29 mouse cellular contexts compared by ENCODE assay signal in genomic region chr11:72541928-72542327, GRCm38 (mm10). TPM values are rescaled to one million over a fixed set of nuclear protein-coding genes. Genes with fewer than 3 reads are reported as not detected.
DNase-seq lines count a peak whose midpoint lies in the region; ATAC-seq and TF ChIP-seq lines count a peak whose summit lies in the region.
"Had no signal": no experiment of that assay in that cellular context is flagged by ENCODE, and none has a peak within 500 bp of the region (broad histone marks: within the 10 kb centered on the region; RNA-seq: fewer than 3 reads in every experiment).

No protein-coding gene starts in this region.

- no peaks in the 10 kb centered on the region for H3K36me3 ChIP-seq in CH12.LX (replicated peaks in 1 of 2; ENCODE audit: control insufficient read depth in 1 of 2, insufficient read depth in 1 of 2, low read length in 1 of 2)
- H3K36me3 ChIP-seq in ES-E14 (ENCODE audit: control insufficient read depth, insufficient read depth, low read length, poor library complexity, severe bottlenecking): no peaks in the 10 kb centered on the region
- H3K36me3 ChIP-seq in hindbrain, embryonic 16.5 days (ENCODE audit: control insufficient read depth, insufficient read depth, low read length): no peaks in the 10 kb centered on the region
- no peaks in the 10 kb centered on the region for H3K36me3 ChIP-seq in stomach, postnatal 0 days (ENCODE audit: control insufficient read depth, insufficient read depth, low read length)
- H3K36me3 ChIP-seq: embryonic facial prominence, embryonic 10.5 days; embryonic facial prominence, embryonic 13.5 days; forebrain, embryonic 12.5 days; forebrain, embryonic 15.5 days; heart, embryonic 10.5 days; heart, embryonic 13.5 days had no signal

- H3K4me2 ChIP-seq in CH12.LX (ENCODE audit: insufficient read depth, low read depth, poor library complexity, severe bottlenecking): no peak overlapping the region
- no peak overlapping the region for H3K4me2 ChIP-seq in hindbrain, embryonic 16.5 days (ENCODE audit: low read length)
- H3K4me2 ChIP-seq in stomach, postnatal 0 days (replicated peaks; ENCODE audit: low read depth): no peak overlapping the region
- H3K4me2 ChIP-seq: embryonic facial prominence, embryonic 13.5 days; forebrain, embryonic 12.5 days; forebrain, embryonic 15.5 days; heart, embryonic 13.5 days; hindbrain, embryonic 14.5 days had no signal

- H3K9ac ChIP-seq in CH12.LX (ENCODE audit: insufficient read depth, low read depth) (no peak overlapping the region), ES-E14 (ENCODE audit: insufficient read depth, low read depth, low read length, poor library complexity, severe bottlenecking) (no peak overlapping the region)
- H3K9ac ChIP-seq in hindbrain, embryonic 16.5 days (ENCODE audit: low read depth, low read length): no peak overlapping the region
- no peak overlapping the region for H3K9ac ChIP-seq in stomach, postnatal 0 days (ENCODE audit: low read length)
- H3K9ac ChIP-seq: embryonic facial prominence, embryonic 13.5 days; forebrain, embryonic 12.5 days; forebrain, embryonic 15.5 days; heart, embryonic 13.5 days; hindbrain, embryonic 14.5 days had no signal

- in situ Hi-C loops in CH12.LX (cut with MboI; ENCODE audit: low pct_ligation_motif_present, low pct_unique_long_range_greater_than_20kb, low sequenced_read_pairs): loop anchor here (5.0 to 25.0 kb wide), 3 partner anchors 105 to 330 kb away; partner anchors contain the start of genes 4933427D14Rik, Ggt6, Gm43951 and Med31
- in situ Hi-C loops in ES-E14 (cut with MboI; ENCODE audit: low sequenced_read_pairs in 2 of 2, unreplicated experiment in 2 of 2): no loop called here

- TF ChIP-seq POLR2A in CH12.LX (IDR thresholded peaks at IDR 0.05; ENCODE audit: low read depth, low read length): no peak

- H3K4me3 ChIP-seq in CH12.LX (replicated peaks in 1 of 3; ENCODE audit: low read depth in 2 of 3, low read length in 2 of 3, poor library complexity in 1 of 3): no peak overlapping the region
- H3K4me3 ChIP-seq in ES-E14 (ENCODE audit: insufficient read depth in 1 of 2, low read depth in 1 of 2, low read length in 2 of 2, poor library complexity in 1 of 2, severe bottlenecking in 1 of 2): peak overlapping the region in 1 of 2 experiments; percentile 17; a peak in 1 of 4 replicates
- no peak overlapping the region for H3K4me3 ChIP-seq in hindbrain, embryonic 16.5 days (ENCODE audit: low read length)
- H3K4me3 ChIP-seq in stomach, postnatal 0 days (ENCODE audit: low read depth, low read length): no peak overlapping the region
- H3K4me3 ChIP-seq: embryonic facial prominence, embryonic 10.5 days; embryonic facial prominence, embryonic 13.5 days; erythroblast, embryonic 14.5 days; forebrain, embryonic 12.5 days; forebrain, embryonic 15.5 days; heart, embryonic 10.5 days; heart, embryonic 13.5 days had no signal

- no peaks in the 10 kb centered on the region for H3K79me2 ChIP-seq in CH12.LX (replicated peaks; ENCODE audit: control insufficient read depth, extremely low read depth, insufficient read depth, poor library complexity, severe bottlenecking)

- H3K9me3 ChIP-seq in CH12.LX (replicated peaks; ENCODE audit: low read length) (no peaks in the 10 kb centered on the region), ES-E14 (ENCODE audit: control insufficient read depth, insufficient read depth, low read depth, low read length) (no peaks in the 10 kb centered on the region)
- H3K9me3 ChIP-seq in hindbrain, embryonic 16.5 days (ENCODE audit: control insufficient read depth, low read length): no peaks in the 10 kb centered on the region
- no peaks in the 10 kb centered on the region for H3K9me3 ChIP-seq in stomach, postnatal 0 days (ENCODE audit: control insufficient read depth, low read length)
- H3K9me3 ChIP-seq: embryonic facial prominence, embryonic 10.5 days; embryonic facial prominence, embryonic 13.5 days; forebrain, embryonic 12.5 days; forebrain, embryonic 15.5 days; heart, embryonic 10.5 days; heart, embryonic 13.5 days had no signal

- DNase-seq in heart, adult 11 months: peak; percentile 86
- no peak for DNase-seq in heart, adult 9 months (ENCODE audit: low spot score in 2 of 2)
- no peak for DNase-seq in CH12.LX (ENCODE audit: extremely low read depth)
- peak; percentile 75 for DNase-seq in ES-E14 (ENCODE audit: low read depth, low spot score)
- DNase-seq in adipocyte (ENCODE audit: low spot score): peak; percentile 49
- DNase-seq in stomach, postnatal 0 days (ENCODE audit: low spot score): no peak
- DNase-seq: adrenal gland, postnatal 25 days; cerebellum, adult 11 months; cerebellum, adult 2 months; cerebellum, postnatal 10 days; cerebellum, postnatal 36 days; embryo, embryonic 11 days; gastrocnemius, postnatal 25 days; heart, adult 18-20 months; heart, postnatal 14 days; heart, postnatal 4 days; kidney, adult 2 months had no signal

- no peak for TF ChIP-seq RAD21 in CH12.LX (IDR thresholded peaks at IDR 0.05; ENCODE audit: low read depth, low read length)

- H3K27me3 ChIP-seq in CH12.LX (replicated peaks): no peaks in the 10 kb centered on the region
- H3K27me3 ChIP-seq in hindbrain, embryonic 16.5 days (replicated peaks; ENCODE audit: control insufficient read depth, insufficient read depth, low read length): no peaks in the 10 kb centered on the region
- no peaks in the 10 kb centered on the region for H3K27me3 ChIP-seq in stomach, postnatal 0 days (ENCODE audit: control insufficient read depth, insufficient read depth, low read length)
- H3K27me3 ChIP-seq: embryonic facial prominence, embryonic 13.5 days; forebrain, embryonic 12.5 days; forebrain, embryonic 15.5 days; heart, embryonic 13.5 days had no signal

- H3K27ac ChIP-seq in CH12.LX (ENCODE audit: insufficient read depth, low read depth) (no peak overlapping the region), ES-E14 (ENCODE audit: insufficient read depth, low read depth, low read length, poor library complexity, severe bottlenecking) (no peak overlapping the region)
- no peak overlapping the region for H3K27ac ChIP-seq in hindbrain, embryonic 16.5 days (ENCODE audit: low read depth, low read length)
- H3K27ac ChIP-seq in stomach, postnatal 0 days (replicated peaks): no peak overlapping the region
- H3K27ac ChIP-seq: embryonic facial prominence, embryonic 10.5 days; embryonic facial prominence, embryonic 13.5 days; forebrain, embryonic 12.5 days; forebrain, embryonic 15.5 days; heart, embryonic 10.5 days; heart, embryonic 13.5 days; hindbrain, embryonic 14.5 days had no signal

- dilution Hi-C loops in CH12.LX (cut with MboI; ENCODE audit: extremely low pct_ligation_motif_present, extremely low pct_unique_long_range_greater_than_20kb, low sequenced_read_pairs): no loop called here

- 60% methylated on average over 10 of the region's 10 CpGs for WGBS in hindbrain, embryonic 16.5 days
- WGBS in stomach, postnatal 0 days: 49% methylated on average over 10 of the region's 10 CpGs

- TF ChIP-seq EP300 in CH12.LX (IDR thresholded peaks at IDR 0.05; ENCODE audit: low read length): no peak
- no peak for TF ChIP-seq EP300 in stomach, postnatal 0 days (optimal IDR thresholded peaks at IDR 0.05)

- no peak for TF ChIP-seq CTCF in CH12.LX (conservative IDR thresholded peaks at IDR 0.05 in 1 of 2, IDR thresholded peaks at IDR 0.05 in 1 of 2; ENCODE audit: low read depth in 2 of 2, low read length in 2 of 2)
- TF ChIP-seq CTCF in stomach, postnatal 0 days (IDR thresholded peaks at IDR 0.05; ENCODE audit: low read depth): no peak

- no peak for ATAC-seq in hindbrain, embryonic 16.5 days
- ATAC-seq in activated CD4-positive, CD25-positive, alpha-beta regulatory T cell, adult 4 months: no peak
- ATAC-seq in stomach, postnatal 0 days (ENCODE audit: low FRiP score, low TSS enrichment): no peak
- ATAC-seq: forebrain, embryonic 15.5 days; intestine, postnatal 0 days had no signal

- H3K4me1 ChIP-seq in CH12.LX (ENCODE audit: control insufficient read depth in 1 of 2, insufficient read depth in 2 of 2) (peaks cover 21 to 37% of the 10 kb centered on the region in 2 experiments), ES-E14 (ENCODE audit: control insufficient read depth in 2 of 2, insufficient read depth in 2 of 2, low read length in 2 of 2, poor library complexity in 1 of 2) (peaks cover 7 to 14% of the 10 kb centered on the region in 2 experiments; a peak in 3 of 4 replicates)
- no peaks in the 10 kb centered on the region for H3K4me1 ChIP-seq in hindbrain, embryonic 16.5 days (ENCODE audit: control insufficient read depth, insufficient read depth, low read depth, low read length)
- H3K4me1 ChIP-seq in stomach, postnatal 0 days (replicated peaks; ENCODE audit: control insufficient read depth, insufficient read depth): no peaks in the 10 kb centered on the region
- H3K4me1 ChIP-seq: embryonic facial prominence, embryonic 13.5 days; forebrain, embryonic 12.5 days; forebrain, embryonic 15.5 days had no signal

TF ChIP-seq in CH12.LX, 34 proteins besides CTCF, POLR2A, EP300 and RAD21:
- TF ChIP-seq MAFK (IDR thresholded peaks at IDR 0.05; ENCODE audit: insufficient replicate concordance, low read length): peak; percentile 10; the same call in 1 of the 2 replicates
- no peak for TF ChIP-seq IRF4 (IDR thresholded peaks at IDR 0.05; ENCODE audit: low read depth, low read length)

TF ChIP-seq in ES-E14, 5 proteins besides CTCF, POLR2A, EP300 and RAD21:
- TF ChIP-seq MAFK (IDR thresholded peaks at IDR 0.05; ENCODE audit: insufficient read depth, low read depth, low read length): peak; percentile 85
- peak; percentile 65; the same call in 1 of the 2 replicates for TF ChIP-seq CHD2 (IDR thresholded peaks at IDR 0.05; ENCODE audit: low read depth, low read length)
- TF ChIP-seq HCFC1 (IDR thresholded peaks at IDR 0.05; ENCODE audit: borderline replicate concordance, insufficient read depth, low read length): no peak

RNA-seq across cellular contexts. Expression of gene Spns3, which starts 8.4 kb away (rescaled TPM):
- 0.17 and 0.21 TPM in 2 replicates for total RNA-seq in CH12.LX (2012; rRNA removed)
- 0.85 and 1.0 TPM in 2 replicates for total RNA-seq in CH12.LX (2014; rRNA removed)
- 1.6 and 1.8 TPM in 2 replicates for polyA plus RNA-seq in CH12.LX (2012; ENCODE audit: insufficient read length, low read depth)
- 0.32 and 1.9 TPM in 2 replicates for total RNA-seq in ES-E14 (2012; rRNA removed)
- 0.09 TPM in 1 of 2 replicates, not detected in the other for polyA plus RNA-seq in hindbrain, embryonic 16.5 days (2015; fragmentation: Nextera tagmentation; extraction: Ambion mirVana)
- polyA plus RNA-seq in activated CD4-positive, CD25-positive, alpha-beta regulatory T cell, adult 4 months (2017; shearing (Covaris generic)): under 1 TPM; 0.61 to 0.70 TPM
- 0.75 and 1.0 TPM in 2 replicates for polyA plus RNA-seq in stomach, postnatal 0 days (2015; fragmentation: Nextera tagmentation; extraction: Ambion mirVana)
- total RNA-seq: heart, adult 18-20 months had no signal
- polyA plus RNA-seq: forebrain, embryonic 12.5 days; hindbrain, embryonic 11.5 days had no signal

RNA-seq across cellular contexts. Expression of gene Spns2, which starts 52.2 kb away (rescaled TPM):
- total RNA-seq in CH12.LX (2012; rRNA removed) (0.08 and 0.17 TPM in 2 replicates), CH12.LX (2014; rRNA removed) (0.07 TPM in 1 of 2 replicates, not detected in the other), ES-E14 (2012; rRNA removed) (2.4 and 3.3 TPM in 2 replicates)
- polyA plus RNA-seq in CH12.LX (2012; ENCODE audit: insufficient read length, low read depth): 0.10 and 0.14 TPM in 2 replicates
- 6.0 and 8.2 TPM in 2 replicates for polyA plus RNA-seq in hindbrain, embryonic 16.5 days (2015; fragmentation: Nextera tagmentation; extraction: Ambion mirVana)
- not detected for polyA plus RNA-seq in activated CD4-positive, CD25-positive, alpha-beta regulatory T cell, adult 4 months (2017; shearing (Covaris generic))
- 23.6 and 29.6 TPM in 2 replicates for polyA plus RNA-seq in stomach, postnatal 0 days (2015; fragmentation: Nextera tagmentation; extraction: Ambion mirVana)

Comparison
In these comparisons a context has a peak if more than half of its experiments do, and no peak if none do; other contexts are left out.
1. DNase-seq: peak in heart, adult 11 months (single experiment), ES-E14 (single experiment) and adipocyte (single experiment); none in heart, adult 9 months (0 of 2), CH12.LX (single experiment) and stomach, postnatal 0 days (single experiment).